Mouse (Mus musculus) embryo, embryonic 10 days (tissue): ENCODE data around the gene Wipf2.

Experiments
- DNase-seq: peaks from one replicate; pipeline ENCODE4 v3.0.0-alpha.2; 2015; ENCODE audit warnings: low spot score

The Wipf2 gene

GRCm38 (mm10) chr11:98944897-98945604 lies 81.6 kb downstream of the Wipf2 start:
- DNase-seq, result peak; percentile 38

GRCm38 (mm10) chr11:98945605-98945977 lies 82.2 kb downstream of the Wipf2 start:
- no peak for DNase-seq

GRCm38 (mm10) chr11:98947969-98948569 lies 84.6 kb downstream of the Wipf2 start:
- no peak for DNase-seq

- no peak for DNase-seq
Measured at GRCm38 (mm10) chr11:98949242-98949957, 86.0 kb downstream of the Wipf2 start.

- DNase-seq, result no peak
Measured at GRCm38 (mm10) chr11:98949958-98950460, 86.6 kb downstream of the Wipf2 start.

- no peak for DNase-seq
Measured at GRCm38 (mm10) chr11:98950484-98950883, 87.0 kb downstream of the Wipf2 start.

- DNase-seq, result no peak
Measured at GRCm38 (mm10) chr11:98951026-98951906, 87.8 kb downstream of the Wipf2 start.

- no peak for DNase-seq
Measured at GRCm38 (mm10) chr11:98952111-98952510, 88.7 kb downstream of the Wipf2 start.

GRCm38 (mm10) chr11:98952736-98953135 lies 89.3 kb downstream of the Wipf2 start:
- no peak for DNase-seq

GRCm38 (mm10) chr11:98953361-98953760 lies 89.9 kb downstream of the Wipf2 start:
- peak; percentile 49 for DNase-seq

GRCm38 (mm10) chr11:98953835-98954320 lies 90.4 kb downstream of the Wipf2 start:
- DNase-seq, result peak; percentile 20

- DNase-seq, result peak; percentile 81
Measured at GRCm38 (mm10) chr11:98954373-98954772, 90.9 kb downstream of the Wipf2 start.
